Mouse (Mus musculus): ENCODE data around the gene Numa1.

- TF ChIP-seq CTCF (IDR thresholded peaks at IDR 0.05; ENCODE audit: low read depth) (no peak), EP300 (optimal IDR thresholded peaks at IDR 0.05) (no peak)
Observed at GRCm38 (mm10) chr7:101884160-101884559, 49.8 kb upstream of the Numa1 start.

Measured in stomach, postnatal 0 days (tissue).